Mouse (Mus musculus): ENCODE measurements around the gene Krtap4-16.
"Not testable (repeated sequence)": the region's sequence is repeated elsewhere in the genome, so short reads cannot be mapped to it uniquely, and the experiment has no call there.

The Krtap4-16 gene

GRCm38 (mm10) chr11:99851508-99851907 is at the start of gene Krtap4-16:
Gene Krtap4-16, minus strand, starts transcription at chr11:99851608.
- no peak for DNase-seq (ENCODE audit: low spot score)

- not testable (repeated sequence) for DNase-seq (ENCODE audit: low spot score)
These were observed 27.5 kb upstream of the Krtap4-16 start, which contains the start of gene Gm11567 for GRCm38 (mm10) chr11:99878887-99879286. Gene Gm11567, plus strand, starts transcription at chr11:99879187.

- not testable (repeated sequence) for DNase-seq (ENCODE audit: low spot score)
These were observed 21.7 kb upstream of the Krtap4-16 start, which contains the start of gene Krtap9-1 for GRCm38 (mm10) chr11:99873089-99873488. Gene Krtap9-1, plus strand, starts transcription at chr11:99873389.

- not testable (repeated sequence) for DNase-seq (ENCODE audit: low spot score)
These were observed 12.8 kb upstream of the Krtap4-16 start, which contains the start of gene Gm11559 for GRCm38 (mm10) chr11:99864176-99864575. Gene Gm11559, plus strand, starts transcription at chr11:99864476.

- DNase-seq (ENCODE audit: low spot score): no peak
These were observed 7.4 kb upstream of the Krtap4-16 start for GRCm38 (mm10) chr11:99858761-99859160.

- DNase-seq (ENCODE audit: low spot score): no peak
These were observed 6.2 kb upstream of the Krtap4-16 start, which contains the start of gene Gm11568 for GRCm38 (mm10) chr11:99857617-99858016. Gene Gm11568, plus strand, starts transcription at chr11:99857917.

GRCm38 (mm10) chr11:99854121-99854520 is 2.7 kb upstream of the Krtap4-16 start:
- DNase-seq (ENCODE audit: low spot score): no peak

- no peak for DNase-seq (ENCODE audit: low spot score)
These were observed 4.7 kb downstream of the Krtap4-16 start for GRCm38 (mm10) chr11:99846746-99847145.

GRCm38 (mm10) chr11:99842185-99842584 is 9.2 kb downstream of the Krtap4-16 start:
- no peak for DNase-seq (ENCODE audit: low spot score)

GRCm38 (mm10) chr11:99837966-99838365 is 13.4 kb downstream of the Krtap4-16 start, which contains the start of gene 2300003K06Rik:
Gene 2300003K06Rik, minus strand, starts transcription at chr11:99838066.
- no peak for DNase-seq (ENCODE audit: low spot score)

GRCm38 (mm10) chr11:99815566-99815965 is 35.8 kb downstream of the Krtap4-16 start, which contains the start of gene Gm11564:
Gene Gm11564, minus strand, starts transcription at chr11:99815666.
- not testable (repeated sequence) for DNase-seq (ENCODE audit: low spot score)

- DNase-seq (ENCODE audit: low spot score): not testable (repeated sequence)
These were observed 41.6 kb downstream of the Krtap4-16 start, which contains the start of gene Krtap4-13 for GRCm38 (mm10) chr11:99809792-99810191. Gene Krtap4-13, minus strand, starts transcription at chr11:99809892.

- not testable (repeated sequence) for DNase-seq (ENCODE audit: low spot score)
These were observed 47.1 kb downstream of the Krtap4-16 start, which contains the start of gene Gm11554 for GRCm38 (mm10) chr11:99804346-99804745. Gene Gm11554, minus strand, starts transcription at chr11:99804446.
